Mouse (Mus musculus) E14TG2a.4 (cell line): ENCODE results near the gene Smpd3.

Experiments
- CTCF ChIP-seq: conservative IDR thresholded peaks from 2 replicates; pipeline ENCODE4 v1.5.1; 2014; ENCODE audit warnings: low read length
- POU5F1 ChIP-seq: IDR thresholded peaks from 2 replicates; pipeline ENCODE4 v1.6.1; 2014; ENCODE audit warnings: low read length, borderline replicate concordance

GRCm38 (mm10) chr8:106289464-106289863 is 48.3 kb downstream of the Smpd3 start:
- TF ChIP-seq CTCF (no peak), POU5F1 (no peak)
